Mouse (Mus musculus): Measurements from ENCODE around the gene Pcbp3. TPM values are rescaled to one million over a fixed set of nuclear protein-coding genes. Genes with fewer than 3 reads are reported as not detected.

Pcbp3 gene
- 0.29 TPM for polyA plus RNA-seq (2014; fragmentation: Illumina TruSeq; extraction: RNeasy Lipid Tissue Mini Kit (QIAGEN cat#74804); ENCODE audit: low read depth, low replicate concordance)

GRCm38 (mm10) chr10:76961790-76962489 lies at the start of gene Pcbp3:
Gene Pcbp3, minus strand, starts transcription at chr10:76961887.

GRCm38 (mm10) chr10:76725682-76726285 lies 235.9 kb downstream of the Pcbp3 start, which contains the start of gene Col6a1:
Gene Col6a1, minus strand, starts transcription at chr10:76726168.

Other genes starting within 250 kb of the Pcbp3 start
- gene Col6a1, start 235.7 kb downstream of the Pcbp3 start, polyA plus RNA-seq (2014; fragmentation: Illumina TruSeq; extraction: RNeasy Lipid Tissue Mini Kit (QIAGEN cat#74804); ENCODE audit: low read depth, low replicate concordance), result 1.1 TPM
- gene Slc19a1, start 70.4 kb upstream of the Pcbp3 start, polyA plus RNA-seq (2014; fragmentation: Illumina TruSeq; extraction: RNeasy Lipid Tissue Mini Kit (QIAGEN cat#74804); ENCODE audit: low read depth, low replicate concordance), result 0.32 TPM
- gene Col18a1, start 204.7 kb upstream of the Pcbp3 start, polyA plus RNA-seq (2014; fragmentation: Illumina TruSeq; extraction: RNeasy Lipid Tissue Mini Kit (QIAGEN cat#74804); ENCODE audit: low read depth, low replicate concordance), result 51.0 TPM

Data from liver, adult 10 weeks (tissue).